Mouse (Mus musculus) mesoderm, embryonic 11.5 days (tissue): Measurements from ENCODE around the gene Sla2.
A peak's percentile ranks its signal among the peaks of the same experiment; 100 is the strongest.
"Not testable (repeated sequence)": the region's sequence is repeated elsewhere in the genome, so short reads cannot be mapped to it uniquely, and the experiment has no call there.

Source experiments
- DNase-seq: peaks from one replicate; pipeline ENCODE4 v3.0.0-alpha.2; 2012; ENCODE audit warnings: low read depth, low spot score

Sla2 gene

GRCm38 (mm10) chr2:156864481-156864880 lies 22.5 kb downstream of the Sla2 start:
- no peak for DNase-seq

- no peak for DNase-seq
Observed at GRCm38 (mm10) chr2:156863487-156864160, 23.4 kb downstream of the Sla2 start.

GRCm38 (mm10) chr2:156862772-156863486 lies 24.1 kb downstream of the Sla2 start, which contains the start of gene Rab5if:
Gene Rab5if (plus strand): TSS chr2:156863128.
- DNase-seq: peak; percentile 99

- DNase-seq: peak; percentile 73
Observed at GRCm38 (mm10) chr2:156862041-156862717, 24.8 kb downstream of the Sla2 start.

- no peak for DNase-seq
Observed at GRCm38 (mm10) chr2:156858671-156859070, 28.3 kb downstream of the Sla2 start.

GRCm38 (mm10) chr2:156857835-156858234 lies 29.2 kb downstream of the Sla2 start, which contains the start of gene 4930518I15Rik:
Gene 4930518I15Rik (minus strand): TSS chr2:156857946.
- DNase-seq: no peak

- DNase-seq: no peak
Observed at GRCm38 (mm10) chr2:156857385-156857791, 29.6 kb downstream of the Sla2 start.

GRCm38 (mm10) chr2:156856311-156856710 lies 30.7 kb downstream of the Sla2 start:
- DNase-seq: no peak

GRCm38 (mm10) chr2:156853999-156854771 lies 32.8 kb downstream of the Sla2 start:
- not testable (repeated sequence) for DNase-seq

- not testable (repeated sequence) for DNase-seq
Observed at GRCm38 (mm10) chr2:156853584-156853983, 33.4 kb downstream of the Sla2 start.

GRCm38 (mm10) chr2:156850505-156850904 lies 36.5 kb downstream of the Sla2 start:
- DNase-seq: no peak

- no peak for DNase-seq
Observed at GRCm38 (mm10) chr2:156848526-156849182, 38.3 kb downstream of the Sla2 start.

- no peak for DNase-seq
Observed at GRCm38 (mm10) chr2:156847653-156848052, 39.3 kb downstream of the Sla2 start.

GRCm38 (mm10) chr2:156844715-156845114 lies 42.3 kb downstream of the Sla2 start:
- peak; percentile 37 for DNase-seq

- no peak for DNase-seq
Observed at GRCm38 (mm10) chr2:156843331-156843730, 43.7 kb downstream of the Sla2 start.

GRCm38 (mm10) chr2:156842711-156843110 lies 44.3 kb downstream of the Sla2 start:
- no peak for DNase-seq

- peak; percentile 56 for DNase-seq
Observed at GRCm38 (mm10) chr2:156841841-156842706, 44.9 kb downstream of the Sla2 start.

- DNase-seq: peak; percentile 83
Observed at GRCm38 (mm10) chr2:156841028-156841840, 45.8 kb downstream of the Sla2 start.
